Mouse (Mus musculus) activated CD4-positive, CD25-positive, alpha-beta regulatory T cell, adult 4 months (primary cell): Measurements from ENCODE around the gene Psd. TPM values are rescaled to one million over a fixed set of nuclear protein-coding genes. Genes with fewer than 3 reads are reported as not detected.

ENCODE experiments used
- ATAC-seq: one replicate; pipeline ENCODE4 v1.8.0; 2017
- polyA plus RNA-seq, 2 experiments: library from polyadenylated mRNA; unstranded; fragments of 100-300 nt; shearing (Covaris generic); gene quantifications; one replicate each; pipeline ENCODE4 v1.2.1; 2017

Psd gene
- polyA plus RNA-seq: 1 to 10 TPM; 3.4 to 4.5 TPM

GRCm38 (mm10) chr19:46326756-46327305, at the start of gene Psd:
Gene Psd (minus strand): TSS chr19:46327156.
- no peak for ATAC-seq

GRCm38 (mm10) chr19:46375891-46376290, 48.9 kb upstream of the Psd start:
- ATAC-seq: no peak

- ATAC-seq: no peak
These were observed 48.5 kb upstream of the Psd start for GRCm38 (mm10) chr19:46375489-46375888.

DNA sequence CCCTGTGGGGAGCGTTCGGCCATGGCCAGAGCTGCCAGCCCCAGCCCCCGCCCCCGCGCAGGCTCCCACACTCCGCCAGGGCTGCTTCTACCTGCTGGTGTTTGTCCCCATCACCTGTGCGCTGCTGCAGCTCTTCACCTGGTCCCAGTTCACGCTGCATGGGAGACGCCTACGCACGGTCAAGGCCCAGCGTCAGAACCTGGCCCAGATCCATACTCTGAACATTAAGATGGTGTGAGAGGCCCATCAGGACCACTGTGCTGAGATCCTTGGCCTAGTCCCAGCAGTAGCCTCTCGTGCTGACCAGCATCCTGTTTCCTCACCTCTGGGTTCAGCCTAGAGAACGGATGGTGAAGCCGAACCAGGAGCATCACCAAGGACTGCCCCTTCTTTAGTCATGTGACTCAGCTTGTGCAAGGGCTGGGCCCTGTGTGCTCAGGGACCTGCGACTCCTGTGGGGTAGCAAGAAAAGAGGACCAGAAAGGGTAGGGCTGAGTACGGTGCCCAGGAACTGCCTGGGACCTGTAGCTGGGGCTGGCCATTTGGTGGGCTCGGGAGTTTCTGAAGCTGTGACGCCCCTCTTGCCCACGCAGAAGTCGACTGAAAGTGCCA, 47.6 kb upstream of the Psd start:
- ATAC-seq: no peak

GRCm38 (mm10) chr19:46369204-46369603, 42.2 kb upstream of the Psd start:
- no peak for ATAC-seq

GRCm38 (mm10) chr19:46367798-46368590, 41.0 kb upstream of the Psd start:
- ATAC-seq: no peak

DNA sequence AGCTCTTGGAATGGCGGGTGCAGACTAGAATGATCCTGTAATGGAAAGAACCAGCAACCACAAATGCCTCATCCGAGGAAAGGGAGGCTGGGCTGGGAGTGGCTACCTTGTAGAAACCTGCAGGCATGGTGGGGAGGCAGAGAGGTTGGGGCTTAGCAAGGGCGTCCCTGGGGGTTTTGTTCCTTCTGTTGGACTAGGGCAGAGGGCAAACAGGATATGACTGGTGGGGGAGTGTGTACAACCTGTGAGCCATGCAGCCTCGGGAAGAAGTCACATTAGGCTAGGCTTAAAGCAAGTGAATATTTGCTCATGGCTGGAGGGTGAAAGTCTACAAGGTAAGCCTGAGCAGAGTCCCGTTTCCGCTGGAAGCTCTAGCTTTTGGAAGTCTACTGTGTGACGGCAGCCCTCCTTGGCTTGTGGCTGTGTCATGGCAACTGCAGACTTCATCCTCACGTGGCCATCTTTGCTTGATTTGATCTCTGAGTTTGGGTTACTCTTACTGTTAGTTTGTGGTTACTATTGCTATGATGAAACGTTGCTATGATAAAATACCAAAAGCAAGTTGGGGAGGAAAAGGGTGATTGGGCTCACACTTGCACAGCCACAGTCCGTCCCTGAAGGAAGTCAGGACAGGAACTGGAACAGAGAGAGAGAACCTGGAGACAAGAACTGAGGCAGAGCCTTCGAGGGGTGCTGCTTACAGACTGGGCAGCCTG, 36.5 kb upstream of the Psd start:
- ATAC-seq: no peak

DNA sequence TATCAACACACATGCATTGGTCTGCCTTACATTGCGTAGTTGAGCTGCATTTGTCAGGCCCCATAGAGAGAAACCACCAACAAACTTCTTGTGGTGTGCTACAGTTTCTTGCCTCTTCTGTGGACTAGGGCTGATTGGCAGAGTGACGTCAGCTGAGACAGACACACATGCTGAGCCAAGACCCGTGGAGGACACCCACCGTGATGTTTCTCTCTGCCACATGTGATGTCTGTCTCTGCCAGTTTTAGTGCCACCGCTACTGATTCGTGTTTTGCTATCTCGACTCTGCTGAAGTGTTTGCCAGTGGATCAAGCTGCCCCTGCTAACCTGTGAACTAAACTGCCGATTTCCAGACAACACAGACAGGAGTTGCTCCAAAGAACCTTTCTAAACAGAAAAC, 35.1 kb upstream of the Psd start:
- no peak for ATAC-seq

DNA sequence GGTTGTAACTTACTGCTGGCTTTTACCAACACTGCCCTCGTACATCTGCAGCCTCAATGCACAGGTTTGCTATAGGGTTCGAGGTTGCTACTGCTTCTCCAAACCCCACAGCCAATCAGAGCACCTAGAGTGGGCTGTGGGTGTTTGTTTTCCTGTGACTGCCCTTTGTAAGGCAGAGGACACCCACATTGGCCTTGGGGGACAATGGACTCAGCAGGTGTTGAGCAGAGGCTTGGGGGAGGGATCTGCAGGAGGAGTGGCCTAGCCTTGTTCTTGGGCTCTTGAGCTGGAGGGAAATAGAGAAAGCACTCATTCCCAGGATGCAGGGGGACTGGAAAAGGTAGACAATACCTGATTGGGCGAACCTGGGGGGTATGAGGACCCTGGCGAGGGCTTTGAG, 31.4 kb upstream of the Psd start:
- ATAC-seq: no peak

- no peak for ATAC-seq
These were observed 30.7 kb upstream of the Psd start for GRCm38 (mm10) chr19:46357344-46358280.

DNA sequence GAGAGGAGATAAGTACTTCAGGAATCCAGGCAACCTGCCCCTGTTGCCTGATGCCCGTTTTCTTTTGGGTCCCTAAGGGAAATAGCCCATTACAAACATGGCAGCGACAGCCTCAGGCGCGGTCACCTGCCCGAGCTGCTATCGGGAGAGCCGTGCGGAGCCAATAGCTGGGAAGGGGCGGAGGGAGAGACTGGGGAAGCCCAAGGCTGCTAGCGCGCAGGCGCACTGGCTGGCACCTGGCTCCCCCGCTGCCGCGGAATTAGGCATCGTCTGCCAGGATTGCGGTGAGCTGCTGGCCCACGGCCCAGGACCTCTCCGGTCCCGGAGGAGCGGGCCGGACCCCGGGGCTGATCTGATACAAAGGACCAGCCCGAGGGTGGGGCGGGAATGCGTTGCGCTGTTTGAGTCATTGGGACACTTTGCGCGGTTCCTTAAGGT, 29.8 kb upstream of the Psd start:
- ATAC-seq: peak; percentile 83

- no peak for ATAC-seq
These were observed 23.4 kb upstream of the Psd start, which contains the start of gene 2310034G01Rik for GRCm38 (mm10) chr19:46350168-46350932. Gene 2310034G01Rik (minus strand): TSS chr19:46350302.

DNA sequence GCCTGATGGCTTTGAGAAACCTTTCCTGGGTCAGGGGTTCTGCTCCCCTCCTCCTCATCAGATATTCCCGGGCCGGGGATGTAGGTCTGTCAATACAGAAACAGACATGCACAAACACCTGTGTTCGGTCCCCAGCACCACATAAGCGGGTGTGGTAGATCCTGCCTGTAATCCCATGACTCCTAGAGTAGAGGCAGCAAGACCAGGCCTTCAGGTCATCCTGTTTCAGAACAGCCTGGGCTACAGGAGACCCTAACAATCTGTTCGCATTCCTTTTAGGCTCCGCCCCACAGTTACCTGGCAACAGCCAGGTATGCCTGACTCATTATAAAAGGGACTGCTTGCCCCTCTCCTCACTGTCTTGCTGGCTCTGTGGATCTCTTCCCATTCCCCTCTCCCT, 22.6 kb upstream of the Psd start:
- ATAC-seq: no peak

GRCm38 (mm10) chr19:46348761-46349458, 22.0 kb upstream of the Psd start:
- ATAC-seq: peak; percentile 89

- peak; percentile 5 for ATAC-seq
These were observed 21.1 kb upstream of the Psd start for GRCm38 (mm10) chr19:46347936-46348668.

DNA sequence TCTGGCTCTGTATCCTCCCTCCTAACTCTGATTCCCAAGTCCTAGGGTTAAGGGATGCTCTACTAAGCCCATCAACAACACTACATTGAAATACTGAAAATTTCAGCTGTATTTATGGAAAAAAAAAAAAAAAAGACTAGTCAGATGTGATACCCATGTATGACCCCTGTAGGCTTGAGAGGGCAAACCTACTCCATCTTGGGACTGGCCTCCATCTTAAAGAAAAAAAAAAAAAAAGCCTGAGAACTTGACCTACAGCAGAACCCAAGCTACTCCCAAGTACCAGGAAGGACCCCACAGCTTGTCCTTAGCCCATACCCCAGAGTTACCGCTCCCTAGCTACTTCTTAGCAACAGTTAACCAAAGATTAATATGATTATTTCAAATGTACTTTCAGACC, 20.2 kb upstream of the Psd start:
- ATAC-seq: no peak

DNA sequence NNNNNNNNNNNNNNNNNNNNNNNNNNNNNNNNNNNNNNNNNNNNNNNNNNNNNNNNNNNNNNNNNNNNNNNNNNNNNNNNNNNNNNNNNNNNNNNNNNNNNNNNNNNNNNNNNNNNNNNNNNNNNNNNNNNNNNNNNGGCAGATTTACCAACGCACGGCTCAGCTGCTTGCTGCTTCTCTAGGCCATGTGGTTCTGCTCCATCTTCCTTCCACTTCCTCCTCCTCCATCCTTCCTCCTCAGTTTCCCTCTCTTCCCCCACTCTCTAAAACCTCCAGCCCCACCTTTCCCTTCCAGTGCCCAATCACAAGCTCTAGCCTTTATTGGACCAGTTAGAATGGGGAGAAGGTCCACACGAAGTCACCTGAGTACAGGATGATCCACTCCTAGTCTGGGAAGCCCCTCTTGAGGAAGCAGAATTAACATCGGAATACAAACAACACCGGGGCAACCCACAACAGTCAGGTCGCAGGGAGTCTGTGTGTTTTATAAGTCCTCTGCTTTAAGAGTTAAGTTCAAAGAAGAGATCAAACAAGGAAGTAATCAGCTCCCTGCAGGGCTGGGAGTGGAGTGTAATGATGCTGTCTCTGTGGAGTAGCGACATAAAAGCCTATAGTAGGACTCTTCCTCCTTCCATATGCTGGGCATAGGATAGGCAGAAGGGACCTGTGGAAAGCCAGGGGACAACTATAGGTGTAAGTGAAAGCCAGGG, 17.9 kb upstream of the Psd start:
- no peak for ATAC-seq

- ATAC-seq: no peak
These were observed 12.5 kb upstream of the Psd start for GRCm38 (mm10) chr19:46339287-46339971.

- peak; percentile 12 for ATAC-seq
These were observed 12.0 kb upstream of the Psd start for GRCm38 (mm10) chr19:46338942-46339286.
